ENCODE assay signal across 12 mouse cellular contexts in genomic region chr2:75879791-75880190, GRCm38 (mm10). TPM values are rescaled to one million over a fixed set of nuclear protein-coding genes. Genes with fewer than 3 reads are reported as not detected.
A peak's percentile ranks its signal among the peaks of the same experiment; 100 is the strongest.
DNase-seq lines count a peak whose midpoint lies in the region; ATAC-seq and TF ChIP-seq lines count a peak whose summit lies in the region.
"Had no signal": no experiment of that assay in that cellular context is flagged by ENCODE, and none has a peak within 500 bp of the region (broad histone marks: within the 10 kb centered on the region; RNA-seq: fewer than 3 reads in every experiment).

No protein-coding gene starts in this region.

- TF ChIP-seq CTCF in liver, postnatal 0 days (IDR thresholded peaks at IDR 0.05; ENCODE audit: low read depth), result peak; percentile 53

- peaks cover 14% of the 10 kb centered on the region for H3K36me3 ChIP-seq in liver, postnatal 0 days (replicated peaks; ENCODE audit: insufficient read depth, low read length)
- peaks cover 17% of the 10 kb centered on the region for H3K36me3 ChIP-seq in liver, embryonic 12.5 days
- no peaks in the 10 kb centered on the region; the same call in 1 of the 2 replicates for H3K36me3 ChIP-seq in forebrain, embryonic 11.5 days (ENCODE audit: control insufficient read depth, insufficient read depth, low read length)

- no peak for ATAC-seq in liver, postnatal 0 days
- no peak for ATAC-seq in liver, embryonic 12.5 days
- no peak for ATAC-seq in forebrain, embryonic 11.5 days (replicated peaks; ENCODE audit: low FRiP score)

- H3K9me3 ChIP-seq in liver, postnatal 0 days (ENCODE audit: low read length), result no peaks in the 10 kb centered on the region
- no peaks in the 10 kb centered on the region for H3K9me3 ChIP-seq in liver, embryonic 12.5 days (replicated peaks)
- no peaks in the 10 kb centered on the region for H3K9me3 ChIP-seq in forebrain, embryonic 11.5 days (ENCODE audit: control insufficient read depth, low read length)

- intact Hi-C loops in heart, postnatal 25 days (cut with DNase I), result loop anchor here (2.0 kb wide), 1 partner anchor 93 kb away; no protein-coding TSS in a partner anchor

- no peak overlapping the region for H3K9ac ChIP-seq in liver, postnatal 0 days (replicated peaks)
- H3K9ac ChIP-seq in liver, embryonic 12.5 days, result no peak overlapping the region
- H3K9ac ChIP-seq in forebrain, embryonic 11.5 days (ENCODE audit: low read length), result no peak overlapping the region

- no peaks in the 10 kb centered on the region for H3K27me3 ChIP-seq in liver, postnatal 0 days (ENCODE audit: insufficient read depth, low read length)
- H3K27me3 ChIP-seq in liver, embryonic 12.5 days (replicated peaks), result no peaks in the 10 kb centered on the region
- H3K27me3 ChIP-seq in forebrain, embryonic 11.5 days (ENCODE audit: control insufficient read depth, insufficient read depth, low read length), result no peaks in the 10 kb centered on the region

- TF ChIP-seq EP300 in liver, postnatal 0 days (IDR thresholded peaks at IDR 0.05; ENCODE audit: low read depth), result no peak

- WGBS in liver, postnatal 0 days (ENCODE audit: insufficient replicate concordance), result 58% methylated on average over 3 of the region's 3 CpGs
- WGBS in liver, embryonic 12.5 days (ENCODE audit: insufficient replicate concordance), result 53% methylated on average over 3 of the region's 3 CpGs
- 56% methylated on average over 3 of the region's 3 CpGs for WGBS in forebrain, embryonic 11.5 days

- no peaks in the 10 kb centered on the region for H3K4me1 ChIP-seq in liver, postnatal 0 days (ENCODE audit: insufficient read depth)
- no peaks in the 10 kb centered on the region for H3K4me1 ChIP-seq in liver, embryonic 12.5 days
- no peaks in the 10 kb centered on the region for H3K4me1 ChIP-seq in forebrain, embryonic 11.5 days (replicated peaks; ENCODE audit: control insufficient read depth, insufficient read depth, low read length)

- no peak overlapping the region for H3K4me3 ChIP-seq in liver, postnatal 0 days (ENCODE audit: low read depth, low read length)
- H3K4me3 ChIP-seq in liver, embryonic 12.5 days, result no peak overlapping the region
- no peak overlapping the region for H3K4me3 ChIP-seq in forebrain, embryonic 11.5 days (ENCODE audit: low read depth, low read length)
- H3K4me3 ChIP-seq: erythroblast, embryonic 14.5 days had no signal

- peak; percentile 19 for DNase-seq in heart, adult 8-10 months (ENCODE audit: low spot score)
- DNase-seq in heart, postnatal 25 days (ENCODE audit: low spot score), result no peak
- DNase-seq in liver, postnatal 0 days, result no peak
- peak; percentile 55 for DNase-seq in adipocyte (ENCODE audit: low spot score)
- DNase-seq in retina, adult 2 months (ENCODE audit: low read depth, low spot score), result peak; percentile 3
- no peak for DNase-seq in ovary, postnatal 36 days (ENCODE audit: low spot score)
- DNase-seq in forebrain, embryonic 11.5 days (ENCODE audit: low spot score), result no peak
- DNase-seq: heart, postnatal 36 days; right cerebral cortex, postnatal 25 days; thymus, postnatal 25 days had no signal

- no peak overlapping the region for H3K4me2 ChIP-seq in liver, postnatal 0 days (ENCODE audit: low read depth, low read length)
- no peak overlapping the region for H3K4me2 ChIP-seq in liver, embryonic 12.5 days
- H3K4me2 ChIP-seq in forebrain, embryonic 11.5 days (ENCODE audit: low read depth, low read length, severe bottlenecking), result no peak overlapping the region

- no peak overlapping the region for H3K27ac ChIP-seq in liver, postnatal 0 days (ENCODE audit: low read depth)
- H3K27ac ChIP-seq in liver, embryonic 12.5 days, result no peak overlapping the region
- H3K27ac ChIP-seq in forebrain, embryonic 11.5 days (ENCODE audit: low read depth, low read length), result no peak overlapping the region

RNA-seq across cellular contexts. Expression of gene Agps, which starts 47.8 kb away (rescaled TPM):
- total RNA-seq in heart, adult 8-10 months (2022), result 10 to 100 TPM; 26.4 to 32.0 (median 27.2) TPM
- 10 to 100 TPM; 34.1 to 37.6 TPM for total RNA-seq in heart, postnatal 25 days (2021)
- polyA plus RNA-seq in liver, postnatal 0 days (2015; fragmentation: Nextera tagmentation; extraction: Ambion mirVana), result 5.1 and 5.7 TPM in 2 replicates
- 26.7 and 29.7 TPM in 2 replicates for polyA plus RNA-seq in liver, embryonic 12.5 days (2016; fragmentation: Nextera tagmentation; extraction: Ambion mirVana)
- 46.7 and 47.3 TPM in 2 replicates for polyA plus RNA-seq in forebrain, embryonic 11.5 days (2014; fragmentation: Nextera tagmentation; extraction: Ambion mirVana)

RNA-seq across cellular contexts. Expression of gene Ttc30b, which starts 58.6 kb away (rescaled TPM):
- 10 to 100 TPM; 14.6 to 20.9 (median 16.8) TPM for total RNA-seq in heart, adult 8-10 months (2022)
- 10 to 100 TPM; 14.7 to 15.4 TPM for total RNA-seq in heart, postnatal 25 days (2021)
- 1.5 and 1.6 TPM in 2 replicates for polyA plus RNA-seq in liver, postnatal 0 days (2015; fragmentation: Nextera tagmentation; extraction: Ambion mirVana)
- 0.81 and 1.9 TPM in 2 replicates for polyA plus RNA-seq in liver, embryonic 12.5 days (2016; fragmentation: Nextera tagmentation; extraction: Ambion mirVana)
- polyA plus RNA-seq in forebrain, embryonic 11.5 days (2014; fragmentation: Nextera tagmentation; extraction: Ambion mirVana), result 6.7 and 7.2 TPM in 2 replicates
- polyA plus RNA-seq: erythroblast, embryonic 14.5 days had no signal

Comparison
In these comparisons a context has a peak if more than half of its experiments do, and no peak if none do; other contexts are left out.
1. DNase-seq: peak in heart, adult 8-10 months (single experiment), adipocyte (single experiment) and retina, adult 2 months (single experiment); none in heart, postnatal 25 days (single experiment), liver, postnatal 0 days (single experiment), ovary, postnatal 36 days (single experiment) and forebrain, embryonic 11.5 days (single experiment).